Mouse (Mus musculus) cortical plate, adult 2 months (tissue): Measurements from ENCODE around the gene Desi1. TPM values are rescaled to one million over a fixed set of nuclear protein-coding genes. Genes with fewer than 3 reads are reported as not detected.
"Not testable (repeated sequence)": the region's sequence is repeated elsewhere in the genome, so short reads cannot be mapped to it uniquely, and the experiment has no call there.

ENCODE experiments used
- H3K27ac ChIP-seq: fragments of 200-500 bp; 2 replicates; pipeline ENCODE4 v1.5.1; 2012; ENCODE audit warnings: low read length, control low read depth, inconsistent platforms; ENCODE audit not compliant: insufficient read depth
- H3K4me1 ChIP-seq: fragments of 200-500 bp; 2 replicates; pipeline ENCODE4 v1.6.1; 2011; ENCODE audit warnings: low read length; ENCODE audit not compliant: control insufficient read depth, insufficient read depth
- H3K4me3 ChIP-seq: fragments of 200-500 bp; 2 replicates; pipeline ENCODE4 v1.5.1; 2011; ENCODE audit warnings: mild to moderate bottlenecking, low read length, control low read depth; ENCODE audit not compliant: insufficient read depth
- CTCF ChIP-seq: fragments of 200-500 bp; IDR thresholded peaks from 2 replicates; pipeline ENCODE4 v1.5.1; 2011; ENCODE audit warnings: mild to moderate bottlenecking, control low read depth, low read length; ENCODE audit not compliant: insufficient read depth; ENCODE audit errors: extremely low read depth
- POLR2A ChIP-seq: fragments of 200-500 bp; IDR thresholded peaks from 2 replicates; pipeline ENCODE4 v1.6.1; 2011; ENCODE audit warnings: mild to moderate bottlenecking, low read length, control low read depth; ENCODE audit not compliant: insufficient read depth; ENCODE audit errors: extremely low read depth
- polyA plus RNA-seq: library from polyadenylated mRNA; depleted of rRNA; stranded (reverse); fragments of >200 nt; gene quantifications from 2 replicates; pipeline ENCODE4 v1.2.3, GENCODE M21; 2012

Gene Desi1
- polyA plus RNA-seq, 1 experiment, result 134 TPM

DNA sequence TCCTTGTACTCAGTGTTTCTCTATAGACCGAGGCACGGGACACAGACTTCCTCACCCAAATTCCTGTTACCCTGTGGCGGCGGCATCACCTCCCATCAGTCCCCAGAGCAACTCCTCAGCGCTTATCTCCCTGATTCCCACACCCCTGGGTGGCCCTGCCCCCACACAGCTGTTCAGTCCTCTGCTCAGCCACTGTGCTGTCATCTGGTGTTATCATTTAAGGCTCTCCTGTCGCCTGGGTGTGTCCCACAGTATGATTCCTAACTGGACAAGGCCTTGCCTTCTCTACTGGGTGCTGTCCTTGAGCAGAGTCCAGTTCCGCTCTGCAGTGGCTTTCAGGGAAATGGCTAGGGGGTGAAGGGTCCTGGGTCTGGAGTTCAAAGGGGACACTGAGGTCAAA, 43.1 kb downstream of the Desi1 start:
- TF ChIP-seq POLR2A, result no peak
- TF ChIP-seq CTCF, result no peak
- Histone ChIP-seq H3K4me3 (no peak overlapping the region), H3K27ac (no peak overlapping the region), H3K4me1 (no peaks in the 10 kb centered on the region)

DNA sequence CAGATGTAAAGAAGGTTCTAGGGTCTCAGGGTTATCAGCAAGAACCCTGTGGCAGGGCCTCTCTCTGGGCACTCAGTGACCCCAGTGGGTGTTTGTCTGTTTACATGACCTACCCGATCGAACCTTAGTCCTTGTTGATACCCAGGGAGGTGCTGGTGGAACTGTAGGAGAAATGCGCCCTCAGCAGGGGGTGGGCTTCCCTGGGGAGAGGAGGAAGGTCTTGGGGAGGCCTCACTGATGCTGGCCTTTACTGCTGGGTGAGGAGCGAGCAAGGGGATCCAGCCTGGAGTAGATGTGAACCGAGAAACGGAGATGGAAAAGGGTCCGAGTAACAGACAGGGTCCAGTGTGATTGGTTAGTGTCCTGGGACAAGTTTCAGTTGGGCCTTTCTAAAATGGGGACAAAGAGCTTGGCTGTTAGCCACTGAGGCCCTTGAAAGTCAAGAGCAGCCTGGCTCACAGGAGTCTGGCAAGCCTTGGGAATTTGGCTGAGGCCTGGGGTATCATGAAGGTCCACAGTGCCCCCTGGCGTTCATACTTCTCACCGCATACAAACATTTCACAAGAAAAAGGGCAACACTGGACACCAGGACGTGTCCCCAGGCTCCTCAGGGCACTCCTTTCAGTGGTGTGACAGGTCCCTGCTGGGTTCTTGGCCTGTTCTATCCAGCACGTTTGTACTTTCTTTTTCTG, 44.1 kb downstream of the Desi1 start:
- H3K4me3 ChIP-seq, result no peak overlapping the region
- no peaks in the 10 kb centered on the region for H3K4me1 ChIP-seq
- peak; percentile 72 for TF ChIP-seq CTCF
- 0 out of 2 replicates have a peak, but pooled peaks have one; percentile 8 for TF ChIP-seq POLR2A
- H3K27ac ChIP-seq, result no peak overlapping the region

DNA sequence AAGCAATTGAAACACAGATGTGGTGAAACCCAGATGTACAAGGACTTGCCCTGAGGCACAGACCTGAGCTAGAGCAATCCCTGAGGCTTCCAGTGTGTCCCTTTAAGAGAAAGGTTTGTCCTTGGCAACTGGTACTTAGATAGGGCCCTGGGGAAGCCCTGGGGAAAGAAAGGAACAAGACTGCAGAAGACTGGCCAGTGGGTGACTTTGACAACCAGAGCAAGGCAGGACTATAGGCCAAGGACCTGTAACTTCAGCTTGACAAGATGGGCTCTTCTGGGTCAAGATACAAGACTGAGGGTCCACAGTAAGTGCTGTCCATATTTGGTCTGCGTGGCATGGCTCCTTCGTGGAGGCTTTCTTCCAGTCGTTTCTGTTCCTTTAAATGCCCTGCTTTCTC, 46.0 kb downstream of the Desi1 start, which contains the start of gene Xrcc6:
TSS of gene Xrcc6 (plus strand) at position 190 of the 400 bp plus-strand sequence.
- H3K27ac ChIP-seq, result no peak within 1 kb of the TSS
- TF ChIP-seq POLR2A (no peak), CTCF (no peak)
- H3K4me3 ChIP-seq, result no peak within 1 kb of the TSS
- no peaks in the 10 kb centered on the region for H3K4me1 ChIP-seq

DNA sequence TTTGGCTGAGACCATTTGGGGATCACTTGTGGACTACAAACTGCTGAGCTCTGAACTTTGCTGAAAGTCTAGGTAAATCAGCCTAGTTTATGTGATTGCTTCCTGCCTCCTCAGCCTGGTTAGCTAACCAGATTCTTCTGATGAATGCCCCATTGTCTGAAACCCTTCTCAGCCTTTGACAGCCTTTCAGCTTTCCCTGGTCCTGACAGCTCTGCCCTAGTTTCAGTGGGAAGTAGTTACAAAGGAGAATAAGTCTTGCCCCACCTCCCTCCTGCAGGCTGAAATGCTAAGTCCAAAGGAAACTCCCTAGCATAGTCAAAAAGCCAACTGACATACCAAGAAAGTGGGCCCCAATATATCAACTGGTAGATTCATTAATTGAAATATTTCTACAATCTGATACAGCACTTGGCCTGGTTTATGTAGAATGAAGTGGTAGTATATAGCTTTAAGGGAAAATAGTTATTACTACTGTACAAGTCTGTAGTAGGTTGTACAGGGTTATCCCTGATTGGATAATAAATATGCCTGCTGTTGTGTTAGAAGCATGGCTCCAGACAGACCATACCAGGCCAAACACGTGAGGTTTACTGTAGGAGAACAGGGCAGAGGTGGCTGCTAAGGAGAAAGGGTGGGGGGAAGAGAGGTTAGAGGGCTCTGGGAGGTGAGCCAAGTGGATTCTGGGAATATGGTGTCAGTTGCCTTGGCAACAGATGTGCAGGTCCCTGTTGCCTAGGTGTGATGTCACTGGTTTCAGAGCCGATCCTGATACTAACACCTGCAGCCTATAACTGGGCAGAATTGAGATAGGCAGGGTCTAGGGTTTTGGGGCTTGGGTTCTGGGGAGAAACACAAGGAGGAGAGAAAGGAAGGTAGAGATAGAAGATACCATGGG, 48.1 kb downstream of the Desi1 start:
- H3K27ac ChIP-seq, result 0 out of 2 replicates have a peak overlapping the region, but pooled peaks have one; percentile 59
- no peak for TF ChIP-seq POLR2A
- no peak for TF ChIP-seq CTCF
- no peak overlapping the region for H3K4me3 ChIP-seq
- no peaks in the 10 kb centered on the region for H3K4me1 ChIP-seq

DNA sequence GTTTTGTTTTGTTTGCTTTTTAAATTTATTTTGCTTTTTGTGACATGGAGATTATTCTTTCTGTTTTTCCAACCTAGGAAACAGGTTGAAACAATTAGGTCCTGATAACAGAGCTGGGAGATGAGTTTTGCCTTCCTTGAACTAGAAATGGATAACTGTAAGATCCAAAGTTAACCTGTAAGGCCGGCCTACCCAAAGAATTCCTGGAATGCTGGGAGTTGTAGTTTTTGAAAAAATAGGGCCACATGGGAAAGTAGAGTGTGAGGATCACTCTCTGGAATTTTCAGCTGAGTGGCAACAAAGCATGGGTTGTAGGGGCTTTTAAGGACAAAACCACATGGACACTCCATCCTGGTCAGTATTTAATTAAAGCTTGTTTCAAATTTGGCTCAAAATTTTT, 51.5 kb downstream of the Desi1 start:
- Histone ChIP-seq H3K27ac (no peak overlapping the region), H3K4me1 (no peaks in the 10 kb centered on the region), H3K4me3 (no peak overlapping the region)
- no peak for TF ChIP-seq CTCF
- no peak for TF ChIP-seq POLR2A

DNA sequence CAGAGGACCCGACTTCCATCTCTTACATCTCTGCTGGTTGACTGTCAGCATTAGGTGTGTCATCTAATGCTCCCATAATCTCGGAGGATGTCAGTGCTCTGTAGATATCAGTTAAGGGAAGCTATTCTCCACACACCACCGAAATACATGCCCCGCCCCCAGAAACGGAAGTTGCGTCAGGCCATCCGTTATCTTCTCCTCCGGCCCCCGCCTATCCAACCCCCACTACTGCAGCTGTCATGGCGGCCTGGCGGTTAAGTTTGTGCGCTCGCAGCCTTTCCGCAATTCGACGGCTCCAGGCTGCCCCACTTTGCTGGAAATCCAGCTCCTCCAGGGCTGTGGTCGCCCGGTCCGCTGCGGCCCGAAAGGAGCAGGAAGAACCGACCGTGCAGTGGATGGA, 53.3 kb downstream of the Desi1 start, which contains the start of gene 1700029P11Rik:
TSS of gene 1700029P11Rik (plus strand) at position 220 of the 400 bp plus-strand sequence.
- TF ChIP-seq CTCF (no peak), POLR2A (no peak)
- Histone ChIP-seq H3K4me3 (no peak within 1 kb of the TSS), H3K27ac (no peak within 1 kb of the TSS), H3K4me1 (no peaks in the 10 kb centered on the region)

DNA sequence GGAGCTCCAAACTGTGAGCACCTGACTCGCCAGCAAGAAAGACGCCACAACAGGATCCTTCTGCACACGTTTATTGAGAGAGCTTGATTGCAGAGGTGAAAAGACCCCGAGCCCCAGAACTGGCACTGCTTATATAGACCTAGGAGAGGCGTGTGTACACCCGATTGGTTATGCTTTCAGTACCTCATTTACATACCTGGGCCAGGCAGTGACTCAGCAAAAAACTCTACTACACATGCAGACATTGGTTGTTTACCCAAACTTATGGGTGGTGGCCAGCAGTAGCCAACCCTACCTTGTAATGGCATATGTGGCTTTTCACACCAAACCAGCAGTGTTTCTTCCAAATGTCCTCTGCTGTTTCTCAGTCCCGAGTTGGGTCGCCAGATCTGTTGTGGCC, 58.5 kb downstream of the Desi1 start:
- H3K27ac ChIP-seq, H3K4me1 ChIP-seq, H3K4me3 ChIP-seq: not testable (repeated sequence)

DNA sequence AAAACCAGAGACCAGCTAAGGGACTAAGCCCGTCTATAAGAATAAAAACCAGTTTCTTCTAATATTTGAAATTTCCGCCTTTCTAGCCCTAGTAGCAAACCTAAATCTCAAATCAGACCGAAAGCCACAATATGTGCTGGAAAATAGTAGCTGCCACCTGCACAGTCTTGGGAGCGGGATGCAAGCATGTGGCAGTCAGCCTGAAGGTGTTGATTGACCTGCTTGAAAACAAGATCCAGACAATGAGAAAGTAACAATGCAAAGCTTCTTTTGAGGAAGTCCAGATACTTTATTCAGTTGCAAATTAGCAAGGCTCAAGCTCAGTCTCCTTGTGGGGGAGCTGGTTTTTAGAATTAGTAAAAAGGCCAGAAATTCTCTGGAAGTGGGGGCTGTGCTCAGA, 63.2 kb downstream of the Desi1 start:
- H3K27ac ChIP-seq, H3K4me1 ChIP-seq, H3K4me3 ChIP-seq: not testable (repeated sequence)

DNA sequence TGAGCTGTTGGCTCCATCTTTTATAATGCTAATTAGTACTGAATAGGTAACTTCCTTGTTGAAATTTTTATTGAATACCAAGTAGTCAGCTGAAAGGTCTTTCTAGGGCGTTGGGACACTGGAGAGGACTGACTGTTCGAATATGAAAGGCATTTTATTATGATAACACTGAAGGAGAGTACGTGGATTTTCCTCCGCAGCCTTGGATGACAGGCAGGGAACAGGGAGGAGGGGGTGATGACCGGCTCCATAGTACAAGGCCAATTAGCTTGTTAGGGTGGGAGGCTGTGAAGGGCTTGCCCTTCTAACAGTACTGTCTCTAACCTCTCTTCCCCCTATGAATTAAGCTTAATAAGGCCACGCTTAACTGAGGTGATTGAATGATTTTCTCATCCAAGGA, 64.0 kb downstream of the Desi1 start:
- H3K4me3 ChIP-seq, H3K4me1 ChIP-seq, H3K27ac ChIP-seq: not testable (repeated sequence)

DNA sequence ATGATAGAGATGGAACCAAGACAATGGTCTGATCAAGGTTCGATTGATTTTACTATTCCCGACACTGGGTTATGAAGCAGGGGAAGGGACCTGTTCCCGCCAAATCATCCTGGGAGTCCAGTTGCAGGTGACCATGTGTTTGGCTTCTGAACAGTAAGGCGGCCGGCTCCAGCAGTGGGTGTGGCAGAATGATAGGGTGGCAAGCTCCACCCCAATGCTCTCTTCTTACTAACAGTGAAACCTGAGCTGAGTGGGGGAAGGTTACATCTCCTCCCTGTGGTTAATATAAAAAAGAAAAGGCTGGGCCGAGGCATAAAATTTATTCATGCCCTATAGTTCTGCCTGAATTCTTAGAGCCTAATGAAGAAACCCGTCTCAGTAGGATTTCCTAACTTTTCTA, 64.5 kb downstream of the Desi1 start:
- TF ChIP-seq CTCF (no peak), POLR2A (no peak)
- no peak overlapping the region for H3K4me3 ChIP-seq
- H3K27ac ChIP-seq, result no peak overlapping the region
- H3K4me1 ChIP-seq, result no peaks in the 10 kb centered on the region

DNA sequence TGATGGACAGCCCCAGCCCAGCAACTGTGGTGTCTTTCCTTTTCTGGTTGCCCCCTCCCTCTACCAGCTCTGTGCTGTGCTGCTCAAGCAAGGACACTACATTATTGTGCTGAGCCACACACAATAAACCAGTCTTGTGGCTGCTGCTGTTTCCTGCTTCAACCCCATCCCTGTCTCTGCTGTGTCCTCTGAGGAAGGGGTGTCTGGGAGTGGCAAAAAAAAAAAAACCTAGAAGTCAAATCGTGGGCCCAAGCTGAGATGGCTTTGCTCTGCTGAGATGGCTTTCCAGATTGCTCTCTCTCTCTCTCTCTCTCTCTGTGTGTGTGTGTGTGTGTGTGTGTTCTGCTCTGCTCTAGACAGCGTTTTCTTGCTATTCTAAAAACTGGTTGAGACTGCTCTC, 65.2 kb downstream of the Desi1 start:
- H3K27ac ChIP-seq, result no peak overlapping the region
- H3K4me1 ChIP-seq, result no peaks in the 10 kb centered on the region
- H3K4me3 ChIP-seq, result no peak overlapping the region
- no peak for TF ChIP-seq POLR2A
- TF ChIP-seq CTCF, result no peak
